Mouse (Mus musculus) olfactory bulb, adult 2 months (tissue): Measurements from ENCODE around the gene Snn. TPM values are rescaled to one million over a fixed set of nuclear protein-coding genes. Genes with fewer than 3 reads are reported as not detected.

Experiments
- H3K27ac ChIP-seq: fragments of 200-500 bp; 2 replicates; pipeline ENCODE4 v1.5.1; 2012; ENCODE audit warnings: low read depth, low read length; ENCODE audit not compliant: insufficient read depth
- H3K4me1 ChIP-seq: fragments of 200-500 bp; 2 replicates; pipeline ENCODE4 v1.6.1; 2012; ENCODE audit warnings: low read length; ENCODE audit not compliant: control insufficient read depth, insufficient read depth
- H3K4me3 ChIP-seq: fragments of 200-500 bp; 2 replicates; pipeline ENCODE4 v1.5.1; 2012; ENCODE audit warnings: mild to moderate bottlenecking, low read depth, low read length, moderate library complexity; ENCODE audit not compliant: insufficient read depth
- CTCF ChIP-seq: fragments of 200-500 bp; IDR thresholded peaks from 2 replicates; pipeline ENCODE4 v1.5.1; 2012; ENCODE audit warnings: low read depth, mild to moderate bottlenecking, low read length, moderate library complexity; ENCODE audit not compliant: insufficient read depth
- POLR2A ChIP-seq: fragments of 200-500 bp; IDR thresholded peaks from 2 replicates; pipeline ENCODE4 v1.6.1; 2012; ENCODE audit warnings: mild to moderate bottlenecking, low read depth, low read length, moderate library complexity; ENCODE audit not compliant: insufficient read depth
- WGBS: fragments of 180-500 bp; shearing (Covaris S2); methylation state at CpG from one replicate; pipeline ENCODE4 v1.1.7; 2018; 5-methylcytosine and 5-hydroxymethylcytosine counted together
- polyA plus RNA-seq: library from polyadenylated mRNA; stranded (reverse); fragments of >200 nt; gene quantifications from 2 replicates; pipeline ENCODE4 v1.2.4, GENCODE M21; 2012; ENCODE audit warnings: low replicate concordance; ENCODE audit not compliant: missing spikeins, insufficient read depth, insufficient read length

The Snn gene
- polyA plus RNA-seq, 1 experiment = 106 TPM

DNA sequence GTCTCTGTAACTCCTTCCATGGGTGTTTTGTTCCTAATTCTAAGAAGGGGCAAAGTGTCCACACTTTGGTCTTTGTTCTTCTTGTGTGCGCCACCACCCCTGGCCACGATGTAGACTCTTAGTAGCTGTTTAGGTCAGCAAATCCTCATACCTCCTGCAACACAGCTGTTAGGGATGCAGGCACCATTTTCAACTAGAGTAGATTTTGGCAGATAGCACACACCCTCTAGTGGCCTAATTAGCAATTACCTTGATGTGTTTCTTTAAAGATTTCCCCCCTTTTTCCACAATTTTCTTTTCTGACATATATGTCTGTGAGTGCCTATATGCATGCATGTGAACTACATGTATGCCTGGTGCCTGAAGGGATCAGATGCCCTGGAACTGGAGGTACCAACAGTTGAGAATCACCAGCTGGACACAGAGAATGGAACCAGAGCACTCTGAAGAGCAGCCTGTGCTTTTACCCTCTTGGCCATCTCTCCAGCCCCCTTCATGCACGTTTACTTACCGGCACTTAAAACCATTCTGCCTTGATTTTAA, 48.5 kb downstream of the Snn start:
- Histone ChIP-seq H3K4me3 (no peak overlapping the region), H3K4me1 (peaks cover 3% of the 10 kb centered on the region; the same call in 1 of the 2 replicates), H3K27ac (peak overlapping the region; percentile 60)
- WGBS = 28% methylated on average over 4 of the region's 4 CpGs
- no peak for TF ChIP-seq CTCF
- TF ChIP-seq POLR2A = no peak

- WGBS = 84% methylated on average over 2 of the region's 2 CpGs
- TF ChIP-seq CTCF (no peak), POLR2A (no peak)
- Histone ChIP-seq H3K27ac (no peak overlapping the region), H3K4me3 (no peak overlapping the region), H3K4me1 (no peaks in the 10 kb centered on the region)
Observed at GRCm38 (mm10) chr16:11122625-11123024, 61.9 kb downstream of the Snn start.

- Histone ChIP-seq H3K27ac (no peak overlapping the region), H3K4me3 (no peak overlapping the region), H3K4me1 (peaks cover 4% of the 10 kb centered on the region; the same call in 1 of the 2 replicates)
- 86% methylated on average over 1 of the region's 1 CpGs for WGBS
- TF ChIP-seq POLR2A = no peak
- no peak for TF ChIP-seq CTCF
Observed at GRCm38 (mm10) chr16:11124110-11124509, 63.4 kb downstream of the Snn start.

Other genes starting within 250 kb of the Snn start
- not detected in 2 replicates for gene Gm11172, start 248.0 kb upstream of the Snn start, polyA plus RNA-seq
- not detected in 2 replicates for gene Rmi2, start 225.9 kb upstream of the Snn start, polyA plus RNA-seq
- gene Litaf, start 5.2 kb downstream of the Snn start, polyA plus RNA-seq = not detected in 2 replicates
- gene Txndc11, start 73.7 kb downstream of the Snn start, polyA plus RNA-seq = not detected in 2 replicates
- 609 TPM in 1 of 2 replicates, not detected in the other for gene Zc3h7a, start 115.4 kb downstream of the Snn start, polyA plus RNA-seq
- not detected in 2 replicates for gene Rsl1d1, start 142.4 kb downstream of the Snn start, polyA plus RNA-seq
- gene Gspt1, start 193.4 kb downstream of the Snn start, polyA plus RNA-seq = 209 TPM in 1 of 2 replicates, not detected in the other